In the genomic region with DNA sequence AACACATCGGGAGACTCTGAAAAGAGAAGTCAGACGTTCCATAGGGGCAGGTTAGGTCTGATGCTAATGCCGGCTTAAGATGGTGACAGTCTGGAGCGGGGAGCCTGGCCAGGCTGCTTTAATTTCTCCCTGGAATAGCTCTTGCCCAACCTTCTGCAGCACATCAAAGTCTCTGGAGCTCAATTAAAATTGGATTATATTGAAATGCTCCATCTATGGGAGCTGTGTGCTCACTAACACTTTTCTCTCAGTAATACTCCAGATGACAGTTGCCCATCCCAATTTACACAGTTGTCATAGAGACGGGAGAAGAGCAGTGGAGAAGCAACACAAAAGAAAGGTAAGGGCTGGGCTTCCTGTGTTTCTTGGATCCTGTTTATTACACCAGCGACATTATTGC, we compare ENCODE assay signal across 17 mouse cellular contexts. TPM values are rescaled to one million over a fixed set of nuclear protein-coding genes. Genes with fewer than 3 reads are reported as not detected.
DNase-seq lines count a peak whose midpoint lies in the region; ATAC-seq and TF ChIP-seq lines count a peak whose summit lies in the region.
"Had no signal": no experiment of that assay in that cellular context is flagged by ENCODE, and none has a peak within 500 bp of the region (broad histone marks: within the 10 kb centered on the region; RNA-seq: fewer than 3 reads in every experiment).

No protein-coding gene starts in this region.

- H3K27me3 ChIP-seq in forebrain, postnatal 0 days (ENCODE audit: insufficient read depth, low read length), result no peaks in the 10 kb centered on the region
- no peaks in the 10 kb centered on the region for H3K27me3 ChIP-seq in midbrain, embryonic 11.5 days (ENCODE audit: control insufficient read depth, insufficient read depth, low read length)
- H3K27me3 ChIP-seq: liver, embryonic 15.5 days had no signal

- no peak for DNase-seq in left cerebral cortex, adult 2 months (ENCODE audit: extremely low spot score in 1 of 2, low spot score in 2 of 2)
- DNase-seq in left cerebral cortex, adult 11 months (ENCODE audit: low spot score), result no peak
- no peak for DNase-seq in forebrain, postnatal 0 days
- DNase-seq in midbrain, embryonic 11.5 days (ENCODE audit: low spot score, missing footprints), result no peak
- peak; percentile 63 for DNase-seq in retina, postnatal 1 day
- no peak for DNase-seq in gastrocnemius, adult 8-10 months (ENCODE audit: low spot score in 2 of 2)
- no peak for DNase-seq in gastrocnemius, postnatal 25 days
- no peak for DNase-seq in spleen, postnatal 4 days (ENCODE audit: low spot score in 2 of 2)
- DNase-seq: adrenal gland, postnatal 36 days; cerebellum, adult 11 months; kidney, adult 2 months; left cerebral cortex, postnatal 4 days; thymus, adult 2 months had no signal

- no peak overlapping the region for H3K9ac ChIP-seq in forebrain, postnatal 0 days
- no peak overlapping the region for H3K9ac ChIP-seq in midbrain, embryonic 11.5 days (ENCODE audit: low read length)
- H3K9ac ChIP-seq: liver, embryonic 15.5 days had no signal

- H3K36me3 ChIP-seq in forebrain, postnatal 0 days (ENCODE audit: insufficient read depth), result no peaks in the 10 kb centered on the region
- H3K36me3 ChIP-seq in midbrain, embryonic 11.5 days (ENCODE audit: control insufficient read depth, insufficient read depth, low read length), result no peaks in the 10 kb centered on the region
- H3K36me3 ChIP-seq: heart, embryonic 10.5 days; liver, embryonic 15.5 days had no signal

- no peak overlapping the region for H3K4me2 ChIP-seq in forebrain, postnatal 0 days (ENCODE audit: low read depth)
- no peak overlapping the region for H3K4me2 ChIP-seq in midbrain, embryonic 11.5 days
- H3K4me2 ChIP-seq: liver, embryonic 15.5 days had no signal

- no peak overlapping the region for H3K4me3 ChIP-seq in left cerebral cortex, adult 2 months
- no peak overlapping the region for H3K4me3 ChIP-seq in forebrain, postnatal 0 days (ENCODE audit: low read depth, low read length)
- H3K4me3 ChIP-seq in midbrain, embryonic 11.5 days (ENCODE audit: low read depth, low read length), result no peak overlapping the region
- H3K4me3 ChIP-seq: heart, embryonic 10.5 days; liver, embryonic 15.5 days had no signal

- peaks cover 7% of the 10 kb centered on the region; the same call in 1 of the 2 replicates for H3K4me1 ChIP-seq in forebrain, postnatal 0 days (ENCODE audit: insufficient read depth)
- H3K4me1 ChIP-seq in midbrain, embryonic 11.5 days (ENCODE audit: control insufficient read depth, insufficient read depth, low read length), result peaks cover 17% of the 10 kb centered on the region
- H3K4me1 ChIP-seq: liver, embryonic 15.5 days had no signal

- ATAC-seq in forebrain, postnatal 0 days, result peak; percentile 79
- peak; percentile 80 for ATAC-seq in midbrain, embryonic 11.5 days (ENCODE audit: low FRiP score)

- H3K9me3 ChIP-seq in forebrain, postnatal 0 days (ENCODE audit: low read length), result no peaks in the 10 kb centered on the region
- no peaks in the 10 kb centered on the region for H3K9me3 ChIP-seq in midbrain, embryonic 11.5 days (ENCODE audit: control insufficient read depth, low read length)
- H3K9me3 ChIP-seq: heart, embryonic 10.5 days; liver, embryonic 15.5 days had no signal

- no peak for TF ChIP-seq CTCF in left cerebral cortex, adult 2 months (IDR thresholded peaks at IDR 0.05)
- TF ChIP-seq CTCF in forebrain, postnatal 0 days (IDR thresholded peaks at IDR 0.05; ENCODE audit: low read depth), result no peak

- peak overlapping the region; percentile 26; the same call in 1 of the 2 replicates for H3K27ac ChIP-seq in left cerebral cortex, adult 2 months
- H3K27ac ChIP-seq in forebrain, postnatal 0 days (ENCODE audit: low read depth, low read length), result peak overlapping the region; percentile 60
- peak overlapping the region; percentile 65; the same call in 1 of the 2 replicates for H3K27ac ChIP-seq in midbrain, embryonic 11.5 days (ENCODE audit: low read depth, low read length)
- H3K27ac ChIP-seq: heart, embryonic 10.5 days; liver, embryonic 15.5 days had no signal

- WGBS in forebrain, postnatal 0 days, result 28% methylated on average over 6 of the region's 6 CpGs
- WGBS in midbrain, embryonic 11.5 days, result 25% methylated on average over 6 of the region's 6 CpGs

- intact Hi-C loops in left cerebral cortex, adult 2 months (cut with DNase I), result no loop called here

RNA-seq across cellular contexts. Expression of a gene that starts 40.9 kb away (rescaled TPM):
- 1 to 10 TPM; 1.7 to 2.0 TPM for total RNA-seq in left cerebral cortex, adult 2 months (2021)
- total RNA-seq in forebrain, postnatal 0 days (2014; rRNA removed), result 8.9 and 16.9 TPM in 2 replicates
- 10.0 and 13.5 TPM in 2 replicates for polyA plus RNA-seq in forebrain, postnatal 0 days (2015; fragmentation: Nextera tagmentation; extraction: Ambion mirVana)
- 92.8 and 102 TPM in 2 replicates for polyA plus RNA-seq in midbrain, embryonic 11.5 days (2014; fragmentation: Nextera tagmentation; extraction: Ambion mirVana)
- 1 to 10 TPM; 1.7 to 3.0 (median 2.4) TPM for total RNA-seq in gastrocnemius, adult 8-10 months (2022)
- 1 to 10 TPM in 1 of 2 experiments, under 1 TPM in 1; 0.72 to 1.8 TPM for total RNA-seq in gastrocnemius, postnatal 25 days (2021)
- total RNA-seq: hematopoietic stem cell, adult 5-6 weeks; MEL had no signal
- polyA plus RNA-seq: thymus, adult 2 months had no signal
